ENCODE assay signal across 8 mouse cellular contexts in genomic region chr16:4214631-4215240, GRCm38 (mm10). TPM values are rescaled to one million over a fixed set of nuclear protein-coding genes. Genes with fewer than 3 reads are reported as not detected.
DNase-seq lines count a peak whose midpoint lies in the region; ATAC-seq lines count a peak whose summit lies in the region.

No protein-coding gene starts in this region.

- 36% methylated on average over 10 of the region's 10 CpGs for WGBS in neural tube, embryonic 11.5 days
- 39% methylated on average over 10 of the region's 10 CpGs for WGBS in intestine, embryonic 15.5 days
- 38% methylated on average over 10 of the region's 10 CpGs for WGBS in neural tube, embryonic 13.5 days

- no peaks in the 10 kb centered on the region for H3K27me3 ChIP-seq in neural tube, embryonic 11.5 days (ENCODE audit: control insufficient read depth, insufficient read depth, low read length)
- H3K27me3 ChIP-seq in intestine, embryonic 15.5 days (replicated peaks) = no peaks in the 10 kb centered on the region
- H3K27me3 ChIP-seq in neural tube, embryonic 13.5 days = peaks cover 10% of the 10 kb centered on the region

- H3K36me3 ChIP-seq in neural tube, embryonic 11.5 days (ENCODE audit: control insufficient read depth, insufficient read depth, low read length) = no peaks in the 10 kb centered on the region; the same call in 1 of the 2 replicates
- H3K36me3 ChIP-seq in intestine, embryonic 15.5 days = no peaks in the 10 kb centered on the region
- H3K36me3 ChIP-seq in neural tube, embryonic 13.5 days = no peaks in the 10 kb centered on the region

- peak overlapping the region; percentile 97 for H3K9ac ChIP-seq in neural tube, embryonic 11.5 days (ENCODE audit: low read length)
- H3K9ac ChIP-seq in intestine, embryonic 15.5 days = peak overlapping the region; percentile 80
- peak overlapping the region; percentile 87 for H3K9ac ChIP-seq in neural tube, embryonic 13.5 days

- ATAC-seq in neural tube, embryonic 11.5 days (ENCODE audit: insufficient read depth, low FRiP score, low TSS enrichment) = no peak; the same call in 1 of the 2 replicates
- ATAC-seq in intestine, embryonic 15.5 days = peak; percentile 38
- peak; percentile 52 for ATAC-seq in neural tube, embryonic 13.5 days (ENCODE audit: low read depth)

- H3K9me3 ChIP-seq in neural tube, embryonic 11.5 days (ENCODE audit: control insufficient read depth, low read length) = no peaks in the 10 kb centered on the region
- H3K9me3 ChIP-seq in intestine, embryonic 15.5 days = no peaks in the 10 kb centered on the region
- H3K9me3 ChIP-seq in neural tube, embryonic 13.5 days = no peaks in the 10 kb centered on the region

- peak overlapping the region; percentile 98 for H3K4me3 ChIP-seq in neural tube, embryonic 11.5 days (ENCODE audit: low read depth, low read length)
- H3K4me3 ChIP-seq in intestine, embryonic 15.5 days (replicated peaks) = peak overlapping the region; percentile 93
- H3K4me3 ChIP-seq in neural tube, embryonic 13.5 days = peak overlapping the region; percentile 98

- H3K4me1 ChIP-seq in neural tube, embryonic 11.5 days (ENCODE audit: control insufficient read depth, insufficient read depth, low read length) = peaks cover 12% of the 10 kb centered on the region
- H3K4me1 ChIP-seq in intestine, embryonic 15.5 days (replicated peaks) = peaks cover 12% of the 10 kb centered on the region
- peaks cover 30% of the 10 kb centered on the region for H3K4me1 ChIP-seq in neural tube, embryonic 13.5 days (replicated peaks)

- peak overlapping the region; percentile 83 for H3K4me2 ChIP-seq in neural tube, embryonic 11.5 days (ENCODE audit: low read depth)
- peak overlapping the region; percentile 81 for H3K4me2 ChIP-seq in intestine, embryonic 15.5 days (replicated peaks)
- H3K4me2 ChIP-seq in neural tube, embryonic 13.5 days = peak overlapping the region; percentile 87

- no peak overlapping the region for H3K27ac ChIP-seq in neural tube, embryonic 11.5 days (ENCODE audit: low read depth, low read length)
- no peak overlapping the region for H3K27ac ChIP-seq in intestine, embryonic 15.5 days
- peak overlapping the region; percentile 99 for H3K27ac ChIP-seq in neural tube, embryonic 13.5 days (replicated peaks)

- DNase-seq in cerebellum, adult 9-11 months = peak; percentile 80
- no peak for DNase-seq in cerebellum, adult 8-10 months
- DNase-seq in neural tube, embryonic 11.5 days (ENCODE audit: low spot score) = no peak
- no peak for DNase-seq in neural tube, embryonic 10.5 days (ENCODE audit: extremely low spot score, low spot score)
- DNase-seq in layer of hippocampus, postnatal 10 days (ENCODE audit: low spot score in 2 of 2) = no peak
- DNase-seq in embryo, embryonic 9.5 days (ENCODE audit: extremely low spot score) = no peak

RNA-seq across cellular contexts. Expression of gene Crebbp, which starts 0.9 kb away (rescaled TPM):
- polyA plus RNA-seq in neural tube, embryonic 11.5 days (2014; fragmentation: Nextera tagmentation; extraction: Ambion mirVana) = 34.3 and 34.5 TPM in 2 replicates
- polyA plus RNA-seq in intestine, embryonic 15.5 days (2015; fragmentation: Nextera tagmentation; extraction: Ambion mirVana) = 25.3 and 25.6 TPM in 2 replicates
- polyA plus RNA-seq in neural tube, embryonic 13.5 days (2015; fragmentation: Nextera tagmentation; extraction: Ambion mirVana) = 36.6 and 39.7 TPM in 2 replicates
- total RNA-seq in layer of hippocampus, postnatal 10 days (2021) = 10 to 100 TPM; 71.6 to 81.9 TPM
